Mouse (Mus musculus): ENCODE data around the gene Arhgef25.

- TF ChIP-seq CTCF (IDR thresholded peaks at IDR 0.05; ENCODE audit: insufficient read depth, low read length) (no peak), POLR2A (IDR thresholded peaks at IDR 0.05; ENCODE audit: borderline replicate concordance, extremely low read depth, low read depth, low read length) (no peak)
Measured at GRCm38 (mm10) chr10:127213272-127213671, 23.4 kb upstream of the Arhgef25 start.
